Mouse (Mus musculus) lung, postnatal 0 days (tissue): ENCODE data around the gene Wdr73.

Source experiments
- CTCF ChIP-seq: IDR thresholded peaks from 2 replicates; pipeline ENCODE4 v1.5.1; 2016; ENCODE audit warnings: antibody characterized with exemption, mild to moderate bottlenecking
- EP300 ChIP-seq: IDR thresholded peaks from 2 replicates; pipeline ENCODE4 v1.6.1; 2016; ENCODE audit warnings: antibody characterized with exemption, mild to moderate bottlenecking, control low read depth

DNA sequence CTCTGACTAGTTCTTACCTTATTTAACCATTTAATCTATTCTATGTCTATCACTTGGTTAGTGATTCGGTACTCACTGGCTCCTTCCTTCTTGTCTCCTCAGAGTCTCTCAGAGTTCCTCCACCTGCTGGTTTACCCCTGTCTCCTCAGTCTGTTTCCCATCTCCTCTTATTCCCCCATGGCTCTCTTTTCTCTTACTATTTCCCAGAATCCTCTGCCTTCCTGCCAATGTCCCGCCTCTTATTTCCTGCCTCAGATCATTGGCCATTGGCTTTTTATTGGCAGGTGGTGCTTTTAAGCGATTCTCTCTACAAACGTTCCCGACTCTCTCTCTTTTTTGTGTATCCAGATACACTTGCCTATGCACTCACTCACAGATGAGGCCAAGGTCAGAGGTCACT is 54.4 kb downstream of the Wdr73 start:
- TF ChIP-seq CTCF (no peak), EP300 (no peak)
